Mouse (Mus musculus): Measurements from ENCODE around the gene Rasgef1c.

Rasgef1c gene

GRCm38 (mm10) chr11:49973657-49974340 lies 72.2 kb downstream of the Rasgef1c start:
- intact Hi-C loops (cut with DNase I), result no loop called here

GRCm38 (mm10) chr11:49974675-49975074 lies 73.0 kb downstream of the Rasgef1c start:
- intact Hi-C loops (cut with DNase I), result no loop called here

- intact Hi-C loops (cut with DNase I), result no loop called here
These were observed 76.4 kb downstream of the Rasgef1c start for GRCm38 (mm10) chr11:49977963-49978568.

GRCm38 (mm10) chr11:49978935-49979334 lies 77.3 kb downstream of the Rasgef1c start:
- intact Hi-C loops (cut with DNase I), result no loop called here

GRCm38 (mm10) chr11:49980681-49981235 lies 79.1 kb downstream of the Rasgef1c start:
- intact Hi-C loops (cut with DNase I), result no loop called here

GRCm38 (mm10) chr11:49981321-49981963 lies 79.8 kb downstream of the Rasgef1c start:
- intact Hi-C loops (cut with DNase I), result no loop called here

- intact Hi-C loops (cut with DNase I), result no loop called here
These were observed 80.5 kb downstream of the Rasgef1c start for GRCm38 (mm10) chr11:49982094-49982493.

- intact Hi-C loops (cut with DNase I), result no loop called here
These were observed 81.2 kb downstream of the Rasgef1c start for GRCm38 (mm10) chr11:49982881-49983280.

- intact Hi-C loops (cut with DNase I), result no loop called here
These were observed 82.4 kb downstream of the Rasgef1c start for GRCm38 (mm10) chr11:49983875-49984552.

GRCm38 (mm10) chr11:49985009-49985408 lies 83.4 kb downstream of the Rasgef1c start:
- intact Hi-C loops (cut with DNase I), result no loop called here

GRCm38 (mm10) chr11:49986277-49987036 lies 84.8 kb downstream of the Rasgef1c start:
- intact Hi-C loops (cut with DNase I), result loop anchor here (1.0 kb wide), 1 partner anchor 144 kb away; no protein-coding TSS in a partner anchor

GRCm38 (mm10) chr11:49994536-49994935 lies 92.9 kb downstream of the Rasgef1c start:
- intact Hi-C loops (cut with DNase I), result no loop called here

GRCm38 (mm10) chr11:49996398-49996797 lies 94.8 kb downstream of the Rasgef1c start:
- intact Hi-C loops (cut with DNase I), result no loop called here

GRCm38 (mm10) chr11:49997321-49997720 lies 95.7 kb downstream of the Rasgef1c start:
- intact Hi-C loops (cut with DNase I), result no loop called here

- intact Hi-C loops (cut with DNase I), result no loop called here
These were observed 101.2 kb downstream of the Rasgef1c start for GRCm38 (mm10) chr11:50002853-50003252.

GRCm38 (mm10) chr11:50007776-50008175 lies 106.1 kb downstream of the Rasgef1c start:
- intact Hi-C loops (cut with DNase I), result no loop called here

- intact Hi-C loops (cut with DNase I), result no loop called here
These were observed 106.6 kb downstream of the Rasgef1c start for GRCm38 (mm10) chr11:50008231-50008630.

GRCm38 (mm10) chr11:50013016-50013415 lies 111.4 kb downstream of the Rasgef1c start:
- intact Hi-C loops (cut with DNase I), result no loop called here

GRCm38 (mm10) chr11:50016503-50016902 lies 114.9 kb downstream of the Rasgef1c start:
- intact Hi-C loops (cut with DNase I), result no loop called here

- intact Hi-C loops (cut with DNase I), result no loop called here
These were observed 115.9 kb downstream of the Rasgef1c start for GRCm38 (mm10) chr11:50017511-50017910.

GRCm38 (mm10) chr11:50018848-50019247 lies 117.2 kb downstream of the Rasgef1c start:
- intact Hi-C loops (cut with DNase I), result no loop called here

All from adrenal gland (tissue).